Mouse (Mus musculus) cerebellum, adult (tissue): ENCODE data around the gene Grm7.

ENCODE experiments used
- ATAC-seq: cut with Nextera tagmentation; 2 replicates; pipeline ENCODE4 v1.9.2; 2017; ENCODE audit warnings: mild to moderate bottlenecking, moderate library complexity, mixed read lengths; ENCODE audit not compliant: insufficient number of reproducible peaks, low FRiP score, low TSS enrichment

The Grm7 gene

GRCm38 (mm10) chr6:111521229-111521628 is 875.8 kb downstream of the Grm7 start:
- ATAC-seq = no peak

GRCm38 (mm10) chr6:111522122-111522521 is 876.7 kb downstream of the Grm7 start:
- no peak for ATAC-seq

GRCm38 (mm10) chr6:111529985-111530384 is 884.6 kb downstream of the Grm7 start:
- peak; percentile 66; the same call in 1 of the 2 replicates for ATAC-seq

- ATAC-seq = no peak
Observed at GRCm38 (mm10) chr6:111558588-111558987, 913.2 kb downstream of the Grm7 start.

GRCm38 (mm10) chr6:111559459-111559858 is 914.1 kb downstream of the Grm7 start:
- no peak for ATAC-seq

GRCm38 (mm10) chr6:111561347-111561746 is 916.0 kb downstream of the Grm7 start:
- no peak for ATAC-seq

GRCm38 (mm10) chr6:111571471-111572088 is 926.2 kb downstream of the Grm7 start:
- ATAC-seq = no peak

GRCm38 (mm10) chr6:111584851-111585250 is 939.5 kb downstream of the Grm7 start:
- ATAC-seq = no peak

- no peak for ATAC-seq
Observed at GRCm38 (mm10) chr6:111587572-111587971, 942.2 kb downstream of the Grm7 start.

GRCm38 (mm10) chr6:111601892-111602654 is 956.7 kb downstream of the Grm7 start:
- ATAC-seq = no peak

- no peak for ATAC-seq
Observed at GRCm38 (mm10) chr6:111610396-111610795, 965.0 kb downstream of the Grm7 start.

GRCm38 (mm10) chr6:111613834-111614233 is 968.5 kb downstream of the Grm7 start:
- ATAC-seq = no peak
